Mouse (Mus musculus): Measurements from ENCODE around the gene Fbxo44.

GRCm38 (mm10) chr4:148204061-148204872, 44.0 kb upstream of the Fbxo44 start:
- TF ChIP-seq CTCF (IDR thresholded peaks at IDR 0.05 in 2 of 3, conservative IDR thresholded peaks at IDR 0.05 in 1 of 3; ENCODE audit: control insufficient read depth in 1 of 3, insufficient read depth in 1 of 3, low read depth in 2 of 3, low read length in 3 of 3, poor library complexity in 1 of 3, severe bottlenecking in 1 of 3), result no peak
- TF ChIP-seq MEF2A (IDR thresholded peaks at IDR 0.05; ENCODE audit: extremely low read depth, insufficient replicate concordance, low read depth, low read length, poor library complexity, severe bottlenecking), result no peak
- no peak for TF ChIP-seq ZKSCAN1 (IDR thresholded peaks at IDR 0.05; ENCODE audit: low read depth, low read length)
- peak; percentile 95 for TF ChIP-seq EP300 (IDR thresholded peaks at IDR 0.05; ENCODE audit: low read depth in 1 of 2, low read length in 2 of 2)
- TF ChIP-seq POLR2AphosphoS2 (IDR thresholded peaks at IDR 0.05; ENCODE audit: low read length), result no peak
- no peak for TF ChIP-seq ZC3H11A (IDR thresholded peaks at IDR 0.05; ENCODE audit: low read depth, low read length)
- peak; percentile 74; the same call in 1 of the 2 replicates for TF ChIP-seq RCOR1 (IDR thresholded peaks at IDR 0.05; ENCODE audit: low read depth, low read length)
- TF ChIP-seq TAL1 (IDR thresholded peaks at IDR 0.05; ENCODE audit: low read length), result peak; percentile 92
- TF ChIP-seq ELF1 (IDR thresholded peaks at IDR 0.05; ENCODE audit: low read depth, low read length), result no peak
- no peak for TF ChIP-seq POLR2A (IDR thresholded peaks at IDR 0.05; ENCODE audit: control insufficient read depth in 1 of 2, insufficient read depth in 1 of 2, low read depth in 1 of 2, low read length in 2 of 2, poor library complexity in 1 of 2)
